Comparison of ENCODE assay signal across 16 mouse cellular contexts in genomic region chr11:104265669-104266068, GRCm38 (mm10). TPM values are rescaled to one million over a fixed set of nuclear protein-coding genes. Genes with fewer than 3 reads are reported as not detected.
"Had no signal": no experiment of that assay in that cellular context is flagged by ENCODE, and none has a peak within 500 bp of the region (broad histone marks: within the 10 kb centered on the region; RNA-seq: fewer than 3 reads in every experiment).

No protein-coding gene starts in this region.

- H3K27ac ChIP-seq: lung, embryonic 15.5 days; macrophage; midbrain, embryonic 13.5 days; midbrain, embryonic 15.5 days; neural tube, embryonic 12.5 days; stomach, embryonic 15.5 days; stomach, postnatal 0 days had no signal

- H3K36me3 ChIP-seq: lung, embryonic 15.5 days; midbrain, embryonic 13.5 days; midbrain, embryonic 15.5 days; neural tube, embryonic 12.5 days; stomach, embryonic 15.5 days had no signal

- H3K27me3 ChIP-seq: lung, embryonic 15.5 days; midbrain, embryonic 13.5 days; midbrain, embryonic 15.5 days; neural tube, embryonic 12.5 days; stomach, embryonic 15.5 days had no signal

- DNase-seq: lung, adult 2 months; lung, postnatal 14 days; lung, postnatal 36 days; right cerebral cortex, postnatal 14 days; thymus, adult 2 months; thymus, postnatal 25 days; thymus, postnatal 4 days had no signal

- H3K4me1 ChIP-seq: lung, embryonic 15.5 days; midbrain, embryonic 15.5 days; stomach, embryonic 15.5 days had no signal

- H3K4me3 ChIP-seq: lung, embryonic 15.5 days; megakaryocyte, embryonic 14.5 days; midbrain, embryonic 13.5 days; midbrain, embryonic 15.5 days; neural tube, embryonic 12.5 days; stomach, embryonic 15.5 days had no signal

RNA-seq across cellular contexts. Expression of gene Mapt, which starts 34.5 kb away (rescaled TPM):
- total RNA-seq: megakaryocyte progenitor cell, adult 5-6 weeks had no signal
- polyA plus RNA-seq: macrophage had no signal
